Mouse (Mus musculus) embryonic facial prominence, embryonic 10.5 days (tissue): ENCODE data around the gene Npdc1. TPM values are rescaled to one million over a fixed set of nuclear protein-coding genes. Genes with fewer than 3 reads are reported as not detected.
A peak's percentile ranks its signal among the peaks of the same experiment; 100 is the strongest.

Source experiments
- DNase-seq: peaks from one replicate; pipeline ENCODE4 v3.0.0-alpha.2; 2017; ENCODE audit warnings: low spot score
- H3K27ac ChIP-seq: fragments of 300-500 bp; sonication (generic); replicated peaks from 2 replicates; pipeline ENCODE4 v1.5.1; 2016; ENCODE audit warnings: mild to moderate bottlenecking
- H3K27me3 ChIP-seq: fragments of 300-500 bp; sonication (generic); replicated peaks from 2 replicates; pipeline ENCODE4 v1.6.1; 2016; ENCODE audit warnings: low read depth, mild to moderate bottlenecking; ENCODE audit not compliant: poor library complexity, severe bottlenecking
- H3K36me3 ChIP-seq: fragments of 300-500 bp; sonication (generic); replicated peaks from 2 replicates; pipeline ENCODE4 v1.6.1; 2016; ENCODE audit warnings: mild to moderate bottlenecking, moderate library complexity
- H3K4me1 ChIP-seq: fragments of 300-500 bp; sonication (generic); 2 replicates; pipeline ENCODE4 v1.6.1; 2016
- H3K4me3 ChIP-seq: fragments of 300-500 bp; sonication (generic); 2 replicates; pipeline ENCODE4 v1.5.1; 2016; ENCODE audit warnings: mild to moderate bottlenecking, moderate library complexity
- H3K9me3 ChIP-seq: fragments of 300-500 bp; sonication (generic); 2 replicates; pipeline ENCODE4 v1.6.1; 2016; ENCODE audit warnings: mild to moderate bottlenecking
- whole genome bisulfite sequencing: fragments of 180-500 bp; shearing (Covaris S2); methylation state at CpG from one replicate; pipeline ENCODE4 v1.1.7; 2016; 5-methylcytosine and 5-hydroxymethylcytosine counted together
- polyA plus RNA-seq: library from polyadenylated mRNA; unstranded; fragments of >200 nt; fragmentation: Nextera tagmentation; extraction: Ambion mirVana; gene quantifications from 2 replicates; pipeline ENCODE4 v1.2.1, GENCODE M21; 2016

The Npdc1 gene
- polyA plus RNA-seq, 1 experiment from 2014 or later: 38.3 TPM

GRCm38 (mm10) chr2:25426721-25427191, 27.6 kb downstream of the Npdc1 start:
- Histone ChIP-seq H3K36me3 (no peaks in the 10 kb centered on the region), H3K9me3 (no peaks in the 10 kb centered on the region), H3K4me1 (peaks cover 33% of the 10 kb centered on the region), H3K27me3 (peaks cover 73% of the 10 kb centered on the region), H3K4me3 (no peak overlapping the region), H3K27ac (no peak overlapping the region)
- DNase-seq: peak; percentile 83
- 23% methylated on average over 5 of the region's 5 CpGs for WGBS

- DNase-seq: no peak
- Histone ChIP-seq H3K36me3 (no peaks in the 10 kb centered on the region), H3K27ac (no peak overlapping the region), H3K4me3 (no peak overlapping the region), H3K27me3 (peaks cover 73% of the 10 kb centered on the region), H3K4me1 (peaks cover 38% of the 10 kb centered on the region), H3K9me3 (no peaks in the 10 kb centered on the region)
- 84% methylated on average over 5 of the region's 5 CpGs for WGBS
Measured at GRCm38 (mm10) chr2:25427256-25427655, 28.1 kb downstream of the Npdc1 start.

GRCm38 (mm10) chr2:25428442-25429236, 29.5 kb downstream of the Npdc1 start, which contains the start of gene Abca2:
Abca2 (plus strand) TSS chr2:25428703.
- Histone ChIP-seq H3K27me3 (peaks cover 65% of the 10 kb centered on the region), H3K9me3 (no peaks in the 10 kb centered on the region)
- 1% methylated on average over 89 of the region's 89 CpGs for WGBS

GRCm38 (mm10) chr2:25429435-25430180, 30.5 kb downstream of the Npdc1 start:
- Histone ChIP-seq H3K9me3 (no peaks in the 10 kb centered on the region), H3K27ac (peak overlapping the region; percentile 88; the same call in 1 of the 2 replicates)
- no peak for DNase-seq

More at GRCm38 (mm10) chr2:25428442-25429236, 29.5 kb downstream of the Npdc1 start, which contains the start of gene Abca2:
- Histone ChIP-seq H3K36me3 (peaks cover 4% of the 10 kb centered on the region; the same call in 1 of the 2 replicates), H3K4me1 (peaks cover 41% of the 10 kb centered on the region), H3K4me3 (peak within 1 kb of the TSS; percentile 86), H3K27ac (peak within 1 kb of the TSS; percentile 88)
- DNase-seq: peak; percentile 96

GRCm38 (mm10) chr2:25430395-25431233, 31.5 kb downstream of the Npdc1 start:
- H3K27me3 ChIP-seq: peaks cover 46% of the 10 kb centered on the region
- H3K4me1 ChIP-seq: peaks cover 41% of the 10 kb centered on the region
- H3K27ac ChIP-seq: peak overlapping the region; percentile 15; the same call in 1 of the 2 replicates
- no peaks in the 10 kb centered on the region for H3K9me3 ChIP-seq
- no peak for DNase-seq
- 66% methylated on average over 17 of the region's 17 CpGs for WGBS
- peaks cover 8% of the 10 kb centered on the region; the same call in 1 of the 2 replicates for H3K36me3 ChIP-seq
- H3K4me3 ChIP-seq: peak overlapping the region; percentile 9; the same call in 1 of the 2 replicates

More at GRCm38 (mm10) chr2:25429435-25430180, 30.5 kb downstream of the Npdc1 start:
- Histone ChIP-seq H3K27me3 (peaks cover 56% of the 10 kb centered on the region), H3K4me1 (peaks cover 41% of the 10 kb centered on the region), H3K4me3 (peak overlapping the region; percentile 86), H3K36me3 (peaks cover 4% of the 10 kb centered on the region; the same call in 1 of the 2 replicates)
- 73% methylated on average over 5 of the region's 5 CpGs for WGBS

- peaks cover 41% of the 10 kb centered on the region for H3K4me1 ChIP-seq
- H3K27me3 ChIP-seq: peaks cover 39% of the 10 kb centered on the region
- peaks cover 8% of the 10 kb centered on the region; the same call in 1 of the 2 replicates for H3K36me3 ChIP-seq
- H3K4me3 ChIP-seq: no peak overlapping the region
- no peak for DNase-seq
- H3K9me3 ChIP-seq: no peaks in the 10 kb centered on the region
- WGBS: 52% methylated on average over 6 of the region's 6 CpGs
- H3K27ac ChIP-seq: no peak overlapping the region
Measured at GRCm38 (mm10) chr2:25431308-25431855, 32.2 kb downstream of the Npdc1 start.

GRCm38 (mm10) chr2:25432326-25433098, 33.4 kb downstream of the Npdc1 start:
- WGBS: 77% methylated on average over 11 of the region's 11 CpGs
- Histone ChIP-seq H3K27ac (no peak overlapping the region), H3K9me3 (no peaks in the 10 kb centered on the region), H3K27me3 (peaks cover 33% of the 10 kb centered on the region), H3K4me1 (peaks cover 41% of the 10 kb centered on the region), H3K36me3 (peaks cover 12% of the 10 kb centered on the region; the same call in 1 of the 2 replicates), H3K4me3 (no peak overlapping the region)
- DNase-seq: no peak

GRCm38 (mm10) chr2:25433101-25433500, 34.0 kb downstream of the Npdc1 start:
- DNase-seq: no peak
- WGBS: 89% methylated on average over 17 of the region's 17 CpGs
- no peaks in the 10 kb centered on the region for H3K9me3 ChIP-seq
- H3K4me3 ChIP-seq: no peak overlapping the region
- peaks cover 17% of the 10 kb centered on the region; the same call in 1 of the 2 replicates for H3K36me3 ChIP-seq
- no peak overlapping the region for H3K27ac ChIP-seq
- peaks cover 40% of the 10 kb centered on the region for H3K4me1 ChIP-seq
- H3K27me3 ChIP-seq: peaks cover 33% of the 10 kb centered on the region

GRCm38 (mm10) chr2:25434292-25434691, 35.1 kb downstream of the Npdc1 start:
- Histone ChIP-seq H3K36me3 (peaks cover 28% of the 10 kb centered on the region), H3K27ac (no peak overlapping the region), H3K27me3 (peaks cover 27% of the 10 kb centered on the region), H3K4me1 (peaks cover 32% of the 10 kb centered on the region), H3K4me3 (no peak overlapping the region), H3K9me3 (no peaks in the 10 kb centered on the region)
- WGBS: 92% methylated on average over 8 of the region's 8 CpGs
- DNase-seq: no peak

- peaks cover 7% of the 10 kb centered on the region for H3K27me3 ChIP-seq
- peaks cover 34% of the 10 kb centered on the region for H3K36me3 ChIP-seq
- no peak for DNase-seq
- no peaks in the 10 kb centered on the region for H3K9me3 ChIP-seq
- 95% methylated on average over 10 of the region's 10 CpGs for WGBS
- peaks cover 16% of the 10 kb centered on the region; the same call in 1 of the 2 replicates for H3K4me1 ChIP-seq
- no peak overlapping the region for H3K27ac ChIP-seq
- no peak overlapping the region for H3K4me3 ChIP-seq
Measured at GRCm38 (mm10) chr2:25436286-25436820, 37.2 kb downstream of the Npdc1 start.

- WGBS: 87% methylated on average over 20 of the region's 20 CpGs
- no peak overlapping the region for H3K4me3 ChIP-seq
- H3K36me3 ChIP-seq: peaks cover 66% of the 10 kb centered on the region
- H3K27ac ChIP-seq: no peak overlapping the region
- H3K27me3 ChIP-seq: no peaks in the 10 kb centered on the region
- no peak for DNase-seq
- no peaks in the 10 kb centered on the region for H3K9me3 ChIP-seq
- no peaks in the 10 kb centered on the region for H3K4me1 ChIP-seq
Measured at GRCm38 (mm10) chr2:25441067-25441466, 41.9 kb downstream of the Npdc1 start.
